Mouse (Mus musculus): Measurements from ENCODE around the gene Per1.

DNA sequence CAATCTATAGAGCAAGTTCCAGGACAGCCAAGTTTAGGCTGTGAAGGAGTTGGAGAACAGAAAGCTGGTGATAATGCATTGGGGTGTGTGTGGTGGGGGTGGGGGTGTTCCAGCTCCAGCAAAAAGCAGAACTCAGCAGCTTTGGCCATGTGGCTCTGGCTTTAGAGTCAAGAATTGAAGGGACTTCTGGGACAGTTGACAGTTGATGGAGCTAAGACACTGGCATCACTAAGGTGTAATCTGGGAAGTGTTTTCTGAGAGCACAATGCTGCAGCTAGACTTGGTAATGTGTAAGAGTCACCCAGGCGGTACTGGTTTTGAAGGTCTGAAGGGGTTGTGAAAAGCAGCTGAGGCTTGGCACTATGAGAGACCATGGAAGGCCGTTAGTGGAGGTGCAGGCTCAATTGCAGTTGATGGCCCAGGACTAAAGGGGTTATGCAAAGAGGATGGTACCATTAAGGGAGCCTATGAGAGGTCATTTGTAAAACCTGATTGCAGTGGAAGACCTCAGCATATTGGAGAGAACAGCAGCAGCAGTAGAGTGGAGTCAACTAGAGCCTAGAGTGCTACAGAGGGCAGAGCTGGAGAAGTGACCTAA lies 42.1 kb upstream of the Per1 start:
- no peak for TF ChIP-seq GATA1 (IDR thresholded peaks at IDR 0.05; ENCODE audit: borderline replicate concordance, low read length)
- TF ChIP-seq FLI1 (IDR thresholded peaks at IDR 0.05; ENCODE audit: low read length): no peak
